Mouse (Mus musculus) CH12.LX (cell line): ENCODE results near the gene Fbxl3. TPM values are rescaled to one million over a fixed set of nuclear protein-coding genes. Genes with fewer than 3 reads are reported as not detected.

Experiments
- DNase-seq: peaks from one replicate; pipeline ENCODE4 v3.0.0-alpha.2; 2013; ENCODE audit errors: extremely low read depth
- H3K27ac ChIP-seq: 2 replicates; pipeline ENCODE4 v1.5.1; 2012; ENCODE audit warnings: low read depth, mild to moderate bottlenecking, control low read depth, moderate library complexity; ENCODE audit not compliant: insufficient read depth
- H3K27me3 ChIP-seq: replicated peaks from 2 replicates; pipeline ENCODE3; 2012; ENCODE audit warnings: inconsistent platforms
- H3K36me3 ChIP-seq, 2 experiments: replicated peaks in 1 of 2; 2 replicates each; pipeline versions ENCODE3 to v1.6.1; 2012; ENCODE audit warnings: inconsistent platforms in 1 of 2, low read length in 1 of 2, mild to moderate bottlenecking in 1 of 2, mixed read lengths in 1 of 2, moderate library complexity in 1 of 2; ENCODE audit not compliant: control insufficient read depth in 1 of 2, insufficient read depth in 1 of 2
- H3K4me1 ChIP-seq, 2 experiments: 2 replicates each; pipeline ENCODE4 v1.6.1; 2012; ENCODE audit warnings: inconsistent platforms in 1 of 2, moderate library complexity in 1 of 2; ENCODE audit not compliant: insufficient read depth in 2 of 2, control insufficient read depth in 1 of 2
- H3K4me2 ChIP-seq: 2 replicates; pipeline ENCODE4 v1.6.1; 2012; ENCODE audit warnings: low read depth, mild to moderate bottlenecking, control low read depth; ENCODE audit not compliant: poor library complexity, insufficient read depth, severe bottlenecking
- H3K4me3 ChIP-seq, 3 experiments: fragments of 150-350 bp in 1 of 3; sonication (generic) in 1 of 3; replicated peaks in 1 of 3; 2 replicates each; pipeline versions ENCODE3 to v1.5.1; 2011 to 2012; ENCODE audit warnings: low read depth in 2 of 3, low read length in 2 of 3, mild to moderate bottlenecking in 2 of 3, moderate library complexity in 2 of 3, control low read depth in 1 of 3, improper control_type of control experiment in 1 of 3, inconsistent platforms in 1 of 3, mixed read lengths in 1 of 3; ENCODE audit not compliant: poor library complexity in 1 of 3
- H3K79me2 ChIP-seq: replicated peaks from 2 replicates; pipeline ENCODE4 v1.6.1; 2012; ENCODE audit warnings: mild to moderate bottlenecking, moderate library complexity; ENCODE audit not compliant: control insufficient read depth, poor library complexity, insufficient read depth, severe bottlenecking; ENCODE audit errors: extremely low read depth
- H3K9ac ChIP-seq: 2 replicates; pipeline ENCODE4 v1.6.1; 2012; ENCODE audit warnings: low read depth, mild to moderate bottlenecking, control low read depth, moderate library complexity; ENCODE audit not compliant: insufficient read depth
- H3K9me3 ChIP-seq: replicated peaks from 2 replicates; pipeline ENCODE3; 2012; ENCODE audit warnings: low read length, inconsistent platforms, mixed read lengths
- CHD2 ChIP-seq: IDR thresholded peaks from 2 replicates; pipeline ENCODE4 v1.6.1; 2011; ENCODE audit warnings: low read length, improper control_type of control experiment
- E2F4 ChIP-seq: IDR thresholded peaks from 2 replicates; pipeline ENCODE4 v1.6.1; 2011; ENCODE audit warnings: low read depth, low read length, improper control_type of control experiment; ENCODE audit not compliant: insufficient replicate concordance
- ELF1 ChIP-seq: IDR thresholded peaks from 2 replicates; pipeline ENCODE4 v1.6.1; 2014; ENCODE audit warnings: low read depth, mild to moderate bottlenecking, inconsistent platforms, low read length, improper control_type of control experiment
- EP300 ChIP-seq: IDR thresholded peaks from 2 replicates; pipeline ENCODE4 v1.6.1; 2011; ENCODE audit warnings: low read length, improper control_type of control experiment
- IRF4 ChIP-seq: IDR thresholded peaks from 2 replicates; pipeline ENCODE4 v1.6.1; 2014; ENCODE audit warnings: low read depth, mild to moderate bottlenecking, inconsistent platforms, low read length, improper control_type of control experiment
- JUN ChIP-seq: IDR thresholded peaks from 2 replicates; pipeline ENCODE4 v1.6.1; 2011; ENCODE audit warnings: low read depth, mild to moderate bottlenecking, low read length, improper control_type of control experiment, moderate library complexity; ENCODE audit not compliant: insufficient read depth
- JUND ChIP-seq: conservative IDR thresholded peaks from 2 replicates; pipeline ENCODE4 v1.6.1; 2011; ENCODE audit warnings: low read depth, low read length, improper control_type of control experiment
- KAT2A ChIP-seq: IDR thresholded peaks from 2 replicates; pipeline ENCODE4 v1.6.1; 2012; ENCODE audit warnings: low read length, improper control_type of control experiment, inconsistent platforms; ENCODE audit not compliant: insufficient replicate concordance
- MAFK ChIP-seq: IDR thresholded peaks from 2 replicates; pipeline ENCODE4 v1.6.1; 2011; ENCODE audit warnings: low read length, improper control_type of control experiment; ENCODE audit not compliant: insufficient replicate concordance
- MAX ChIP-seq: IDR thresholded peaks from 2 replicates; pipeline ENCODE4 v1.6.1; 2011; ENCODE audit warnings: low read length, improper control_type of control experiment
- MEF2A ChIP-seq: IDR thresholded peaks from 2 replicates; pipeline ENCODE4 v1.6.1; 2014; ENCODE audit warnings: low read depth, mild to moderate bottlenecking, inconsistent platforms, low read length, improper control_type of control experiment, borderline replicate concordance
- MXI1 ChIP-seq: IDR thresholded peaks from 2 replicates; pipeline ENCODE4 v1.6.1; 2011; ENCODE audit warnings: mild to moderate bottlenecking, low read depth, low read length, improper control_type of control experiment
- MYC ChIP-seq: IDR thresholded peaks from 2 replicates; pipeline ENCODE4 v1.6.1; 2011; ENCODE audit warnings: low read depth, mild to moderate bottlenecking, improper control_type of control experiment, low read length
- NELFE ChIP-seq: IDR thresholded peaks from 2 replicates; pipeline ENCODE4 v1.6.1; 2011; ENCODE audit warnings: low read depth, low read length, improper control_type of control experiment
- NRF1 ChIP-seq: IDR thresholded peaks from 2 replicates; pipeline ENCODE4 v1.6.1; 2014; ENCODE audit warnings: low read depth, mild to moderate bottlenecking, inconsistent platforms, low read length, improper control_type of control experiment, moderate library complexity
- POLR2A ChIP-seq: IDR thresholded peaks from 2 replicates; pipeline ENCODE4 v1.6.1; 2011; ENCODE audit warnings: low read depth, mild to moderate bottlenecking, improper control_type of control experiment, low read length
- POLR2AphosphoS2 ChIP-seq: IDR thresholded peaks from 2 replicates; pipeline ENCODE4 v1.6.1; 2011; ENCODE audit warnings: low read depth, low read length, improper control_type of control experiment
- RAD21 ChIP-seq: IDR thresholded peaks from 2 replicates; pipeline ENCODE4 v1.6.1; 2011; ENCODE audit warnings: low read depth, mild to moderate bottlenecking, low read length, improper control_type of control experiment, moderate library complexity
- RCOR1 ChIP-seq: conservative IDR thresholded peaks from 2 replicates; pipeline ENCODE4 v1.6.1; 2012; ENCODE audit warnings: low read depth, mild to moderate bottlenecking, inconsistent platforms, low read length, improper control_type of control experiment
- SIN3A ChIP-seq: IDR thresholded peaks from 2 replicates; pipeline ENCODE4 v1.6.1; 2012; ENCODE audit warnings: low read length, improper control_type of control experiment, inconsistent platforms
- SMC3 ChIP-seq: IDR thresholded peaks from 2 replicates; pipeline ENCODE4 v1.6.1; 2011; ENCODE audit warnings: low read depth, low read length, improper control_type of control experiment
- TBP ChIP-seq: conservative IDR thresholded peaks from 2 replicates; pipeline ENCODE4 v1.6.1; 2011; ENCODE audit warnings: low read depth, low read length, improper control_type of control experiment
- UBTF ChIP-seq: IDR thresholded peaks from 2 replicates; pipeline ENCODE4 v1.6.1; 2012; ENCODE audit warnings: low read depth, mild to moderate bottlenecking, inconsistent platforms, low read length, improper control_type of control experiment, moderate library complexity
- USF1 ChIP-seq: IDR thresholded peaks from 2 replicates; pipeline ENCODE4 v1.6.1; 2014; ENCODE audit warnings: low read depth, mild to moderate bottlenecking, inconsistent platforms, low read length, improper control_type of control experiment
- USF2 ChIP-seq: conservative IDR thresholded peaks from 2 replicates; pipeline ENCODE4 v1.6.1; 2011; ENCODE audit warnings: low read depth, low read length, improper control_type of control experiment
- ZC3H11A ChIP-seq: IDR thresholded peaks from 2 replicates; pipeline ENCODE4 v1.6.1; 2012; ENCODE audit warnings: low read depth, mild to moderate bottlenecking, inconsistent platforms, low read length, improper control_type of control experiment
- ZKSCAN1 ChIP-seq: IDR thresholded peaks from 2 replicates; pipeline ENCODE4 v1.6.1; 2012; ENCODE audit warnings: low read depth, inconsistent platforms, low read length, improper control_type of control experiment, borderline replicate concordance
- ZMIZ1 ChIP-seq: IDR thresholded peaks from 2 replicates; pipeline ENCODE4 v1.6.1; 2012; ENCODE audit warnings: low read depth, mild to moderate bottlenecking, inconsistent platforms, low read length, improper control_type of control experiment
- dilution Hi-C: fragments of 300-500 bp; cut with MboI; formaldehyde crosslinking; loops from 2 replicates; pipeline ENCODE4 v1.14.3; 2020; ENCODE audit warnings: low sequenced_read_pairs; ENCODE audit not compliant: extremely low pct_unique_long_range_greater_than_20kb, extremely low pct_ligation_motif_present
- in situ Hi-C: fragments of 300-500 bp; cut with MboI; formaldehyde crosslinking; loops from 3 replicates; pipeline ENCODE4 v1.14.3; 2019; ENCODE audit warnings: low sequenced_read_pairs, low pct_ligation_motif_present, low pct_unique_long_range_greater_than_20kb, mixed read lengths
- polyA plus RNA-seq: library from polyadenylated mRNA; unstranded; fragments of >175 nt; gene quantifications from 2 replicates; pipeline ENCODE4 v1.2.1, GENCODE M21; 2012; ENCODE audit warnings: low read depth; ENCODE audit not compliant: insufficient read length
- total RNA-seq, 2 experiments: library from RNA; depleted of rRNA; stranded (reverse); fragments of 300-350 nt in 1 of 2; fragments of >200 nt in 1 of 2; gene quantifications; 2 replicates each; pipeline ENCODE4 v1.2.3; 2012 to 2014

Gene Fbxl3
- total and polyA plus RNA-seq, 3 experiments: 22.6 to 43.3 (median 37.5) TPM

DNA sequence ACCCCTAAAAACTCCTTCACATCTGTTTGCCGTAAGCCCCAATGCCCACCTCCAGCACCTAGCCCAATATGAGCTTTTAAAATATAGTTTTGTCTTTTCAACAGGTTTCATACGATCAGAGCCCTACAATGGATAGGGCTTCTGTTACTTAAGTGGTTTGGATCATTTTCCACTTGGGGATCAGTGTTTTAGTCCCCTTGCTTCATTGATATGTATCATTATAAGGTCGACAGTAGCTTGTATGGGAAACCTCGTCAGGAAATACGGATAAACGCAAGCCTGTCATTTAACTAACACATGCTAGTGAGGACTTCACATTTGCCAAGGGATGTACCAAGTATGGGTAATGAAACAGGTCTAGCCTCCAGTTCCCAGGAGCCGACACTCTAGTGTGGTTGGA, 42.8 kb downstream of the Fbxl3 start:
- Histone ChIP-seq H3K27ac (no peak overlapping the region), H3K9ac (no peak overlapping the region), H3K4me3 (no peak overlapping the region), H3K4me2 (no peak overlapping the region), H3K4me1 (peaks cover 0 to 5% of the 10 kb centered on the region in 2 experiments; a peak in 2 of 4 replicates), H3K36me3 (no peaks in the 10 kb centered on the region), H3K79me2 (no peaks in the 10 kb centered on the region), H3K9me3 (peaks cover 6% of the 10 kb centered on the region), H3K27me3 (no peaks in the 10 kb centered on the region)
- dilution Hi-C loops (no loop called here), in situ Hi-C loops (loop anchor here (25.0 kb wide), 1 partner anchor 631 kb away; no protein-coding TSS in a partner anchor)
- no peak for TF ChIP-seq E2F4
- TF ChIP-seq NRF1: no peak
- TF ChIP-seq ZKSCAN1: no peak
- no peak for TF ChIP-seq MAX
- no peak for TF ChIP-seq MXI1
- TF ChIP-seq JUND: no peak
- TF ChIP-seq NELFE: no peak
- TF ChIP-seq EP300: no peak
- TF ChIP-seq POLR2A: no peak
- no peak for TF ChIP-seq UBTF
- TF ChIP-seq RAD21: no peak
- no peak for TF ChIP-seq TBP
- TF ChIP-seq USF2: no peak
- TF ChIP-seq MAFK: no peak
- no peak for TF ChIP-seq MYC
- no peak for TF ChIP-seq POLR2AphosphoS2
- TF ChIP-seq JUN: no peak
- no peak for TF ChIP-seq MEF2A
- no peak for TF ChIP-seq USF1
- no peak for TF ChIP-seq CHD2
- no peak for DNase-seq

DNA sequence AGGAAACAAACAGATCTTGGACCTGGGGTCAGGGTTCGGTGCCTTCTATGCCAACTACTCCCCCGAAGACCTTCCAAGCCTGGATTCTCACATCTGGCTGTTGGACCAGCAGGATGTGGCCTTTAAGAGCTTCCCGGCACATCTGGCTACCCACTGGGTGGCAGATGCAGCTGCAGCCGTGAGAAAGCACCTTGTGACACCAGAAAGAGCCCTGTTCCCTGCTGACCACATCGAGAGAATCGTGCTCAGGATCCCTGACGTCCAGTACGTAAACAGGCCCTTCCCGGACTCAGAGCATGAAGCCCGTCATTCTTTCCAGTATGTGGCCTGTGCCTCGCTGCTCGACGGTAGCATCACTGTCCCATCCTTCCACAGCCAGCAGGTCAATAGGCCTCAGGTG, 44.6 kb downstream of the Fbxl3 start:
- H3K4me1 ChIP-seq: peaks cover 2 to 9% of the 10 kb centered on the region in 2 experiments; a peak in 2 of 4 replicates
- no peaks in the 10 kb centered on the region for H3K9me3 ChIP-seq
- no peaks in the 10 kb centered on the region for H3K27me3 ChIP-seq
- no peak overlapping the region for H3K4me3 ChIP-seq
- no peak overlapping the region for H3K4me2 ChIP-seq
- H3K27ac ChIP-seq: no peak overlapping the region
- no peaks in the 10 kb centered on the region for H3K36me3 ChIP-seq
- in situ Hi-C loops: loop anchor here (5.0 to 25.0 kb wide), 2 partner anchors 42 to 633 kb away; no protein-coding TSS in a partner anchor
- H3K9ac ChIP-seq: no peak overlapping the region
- H3K79me2 ChIP-seq: no peaks in the 10 kb centered on the region
- dilution Hi-C loops: no loop called here
- TF ChIP-seq JUND: no peak
- no peak for TF ChIP-seq IRF4
- TF ChIP-seq USF2: no peak
- TF ChIP-seq JUN: no peak
- TF ChIP-seq POLR2AphosphoS2: no peak
- no peak for TF ChIP-seq MEF2A
- TF ChIP-seq SIN3A: no peak
- TF ChIP-seq SMC3: no peak
- no peak for TF ChIP-seq ZMIZ1
- no peak for TF ChIP-seq KAT2A
- TF ChIP-seq USF1: no peak
- no peak for TF ChIP-seq RCOR1
- no peak for TF ChIP-seq E2F4
- no peak for TF ChIP-seq ZC3H11A
- TF ChIP-seq ELF1: no peak
- no peak for TF ChIP-seq NELFE
- no peak for TF ChIP-seq TBP
- TF ChIP-seq MAX: no peak
- no peak for TF ChIP-seq MYC
- no peak for DNase-seq
